Mouse (Mus musculus): Measurements from ENCODE around the gene Hyls1. TPM values are rescaled to one million over a fixed set of nuclear protein-coding genes. Genes with fewer than 3 reads are reported as not detected.
"Not testable (repeated sequence)": the region's sequence is repeated elsewhere in the genome, so short reads cannot be mapped to it uniquely, and the experiment has no call there.

The Hyls1 gene
- total RNA-seq (2015) (9.7 and 12.6 TPM in 2 replicates), total RNA-seq (2017) (12.7 and 14.1 TPM in 2 replicates)

DNA sequence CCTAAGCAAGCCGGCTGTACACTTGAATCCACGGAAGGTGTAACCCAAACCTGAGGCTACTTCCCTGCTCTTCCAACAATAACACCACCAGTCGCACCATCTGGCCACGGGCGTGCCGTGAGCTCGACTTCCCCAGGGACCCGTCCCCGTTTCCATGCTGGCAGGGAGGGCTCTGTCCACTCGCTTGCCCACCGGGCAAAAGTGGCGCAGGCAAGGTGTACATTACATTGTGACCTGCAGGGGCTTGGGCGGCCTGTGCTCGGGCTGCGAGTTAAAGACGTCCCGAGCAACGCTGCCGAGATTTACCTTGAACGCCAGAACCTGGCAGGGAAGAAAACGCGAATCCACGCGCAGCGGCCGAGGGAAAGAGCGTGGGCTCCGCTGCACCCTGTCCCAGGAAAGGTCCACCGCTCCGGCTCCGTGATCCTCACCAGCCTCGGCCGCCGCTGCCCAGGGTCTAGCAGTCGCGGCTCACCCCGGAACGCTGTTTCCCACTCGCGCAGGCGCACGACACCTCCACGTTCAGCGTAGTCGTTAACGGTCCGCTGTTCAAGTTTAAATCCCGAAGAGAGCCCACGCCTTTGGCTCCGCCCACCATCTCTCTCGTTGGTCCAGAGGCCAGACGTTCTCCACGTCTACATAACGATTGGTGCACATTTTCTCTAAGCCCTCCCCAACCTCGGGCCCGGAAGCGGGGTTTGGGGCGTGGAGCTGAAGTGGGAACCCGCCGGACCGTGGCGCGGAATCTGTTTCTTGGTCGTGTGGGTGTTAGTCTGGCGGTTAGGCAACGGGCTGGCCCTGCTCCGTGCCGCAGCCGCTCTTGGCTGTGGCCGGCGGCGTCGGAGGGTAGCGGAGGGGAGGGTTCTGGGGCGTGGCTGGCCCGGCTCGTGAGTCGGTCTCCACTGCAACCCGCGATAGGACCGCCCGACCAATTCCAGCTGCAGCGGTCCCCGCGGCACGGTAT lies at the start of gene Hyls1, which contains the start of gene Pate2:
Gene Hyls1, minus strand, starts transcription at position 828 of the 964 bp plus-strand sequence.
Gene Pate2, plus strand, starts transcription at position 714 of the 964 bp plus-strand sequence.
- ATAC-seq (replicated peaks; ENCODE audit: poor library complexity): peak; percentile 91

DNA sequence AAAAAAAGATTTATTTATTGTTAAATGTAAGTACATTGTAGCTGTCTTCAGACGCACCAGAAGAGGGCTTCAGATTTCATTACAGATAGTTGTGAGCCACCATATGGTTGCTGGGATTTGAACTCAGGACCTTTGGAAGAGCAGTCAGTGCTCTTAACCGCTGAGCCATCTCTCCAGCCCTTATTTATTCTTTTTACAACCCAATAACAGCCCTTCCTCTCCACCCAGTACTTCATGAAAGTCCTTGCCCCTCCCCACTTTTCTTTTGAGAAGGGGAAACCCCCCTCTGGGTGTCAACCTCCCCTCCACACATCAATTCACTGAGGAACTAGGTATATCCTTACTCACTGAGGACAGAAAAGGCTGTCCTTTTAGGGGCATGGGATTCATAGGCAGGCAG lies 46.6 kb upstream of the Hyls1 start:
- ATAC-seq (replicated peaks; ENCODE audit: poor library complexity): not testable (repeated sequence)

DNA sequence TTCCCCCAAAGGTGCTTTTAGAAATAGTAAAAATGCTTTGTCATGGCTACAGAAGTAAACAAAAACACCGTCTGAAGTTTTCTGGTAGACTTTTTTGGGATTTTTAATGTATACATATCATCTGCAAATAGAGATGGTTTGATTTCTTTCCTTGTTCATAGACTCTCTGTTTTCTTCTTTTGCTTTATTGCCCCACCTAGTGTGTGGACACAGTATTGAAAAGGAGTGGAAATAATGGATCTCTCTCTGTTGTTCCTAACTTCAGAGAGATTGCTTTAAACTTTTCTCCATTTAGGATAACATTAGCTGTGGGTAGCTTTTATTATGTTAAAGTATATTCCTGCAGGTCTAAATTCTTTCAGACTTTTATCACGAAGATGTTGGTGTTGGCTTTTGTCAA lies 43.8 kb upstream of the Hyls1 start:
- ATAC-seq (replicated peaks; ENCODE audit: poor library complexity): 0 out of 2 replicates have a peak, but pooled peaks have one; percentile 52

DNA sequence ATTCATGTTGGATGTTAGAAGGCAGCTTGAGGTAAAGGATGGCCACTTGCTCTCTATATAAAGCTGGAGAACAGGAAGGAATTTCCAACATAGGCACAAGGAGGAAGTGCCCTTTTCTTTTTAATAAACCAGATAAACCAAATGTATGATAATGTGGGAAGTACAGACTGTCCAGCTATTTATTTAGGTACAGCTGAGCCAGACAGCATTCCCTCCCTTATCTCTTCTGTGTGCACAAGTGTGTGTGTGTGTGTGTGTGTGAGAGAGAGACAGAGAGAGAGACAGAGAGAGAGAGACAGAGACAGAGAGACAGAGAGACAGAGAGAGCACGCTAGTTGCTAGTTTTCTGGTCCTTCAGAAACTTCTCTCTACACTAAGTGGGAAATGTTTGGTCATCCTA lies 41.6 kb upstream of the Hyls1 start, which contains the start of gene Pate4:
Gene Pate4, minus strand, starts transcription at position 101 of the 400 bp plus-strand sequence.
- ATAC-seq (replicated peaks; ENCODE audit: poor library complexity): no peak

DNA sequence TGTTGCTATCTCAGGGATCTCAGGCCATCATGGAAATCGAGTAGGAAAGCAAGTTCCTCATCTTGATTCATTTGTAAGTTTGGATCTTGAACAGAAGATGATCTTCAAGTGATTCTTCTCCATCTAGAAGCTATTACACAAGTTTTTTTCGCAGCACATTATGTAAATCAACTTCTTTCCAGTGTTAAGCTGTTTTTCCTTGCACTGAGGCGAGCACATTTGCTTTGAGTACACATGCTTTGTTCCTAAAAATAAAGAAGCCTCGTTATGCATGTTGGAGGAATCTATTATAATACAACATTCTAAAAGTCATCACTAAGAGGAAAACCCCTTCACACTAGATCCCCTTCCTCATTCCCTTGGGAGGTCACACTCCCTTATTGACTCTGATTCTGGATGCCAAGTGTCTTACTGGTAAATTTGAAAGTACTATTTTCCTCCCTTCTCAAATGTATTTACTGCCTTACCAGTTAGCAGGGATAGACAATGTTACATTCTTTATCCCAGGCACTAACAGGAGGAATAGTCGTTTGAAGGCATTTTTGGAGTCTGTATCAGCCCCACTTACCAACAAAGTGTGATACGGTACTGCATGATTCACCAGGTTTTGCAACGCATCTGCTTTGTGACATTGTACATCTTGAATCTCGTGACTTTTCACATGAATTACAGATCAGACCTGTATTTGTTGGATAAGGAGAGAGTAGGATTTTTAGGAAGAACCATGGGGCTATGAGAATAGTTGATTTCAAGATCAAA lies 37.6 kb upstream of the Hyls1 start:
- no peak for ATAC-seq (replicated peaks; ENCODE audit: poor library complexity)

DNA sequence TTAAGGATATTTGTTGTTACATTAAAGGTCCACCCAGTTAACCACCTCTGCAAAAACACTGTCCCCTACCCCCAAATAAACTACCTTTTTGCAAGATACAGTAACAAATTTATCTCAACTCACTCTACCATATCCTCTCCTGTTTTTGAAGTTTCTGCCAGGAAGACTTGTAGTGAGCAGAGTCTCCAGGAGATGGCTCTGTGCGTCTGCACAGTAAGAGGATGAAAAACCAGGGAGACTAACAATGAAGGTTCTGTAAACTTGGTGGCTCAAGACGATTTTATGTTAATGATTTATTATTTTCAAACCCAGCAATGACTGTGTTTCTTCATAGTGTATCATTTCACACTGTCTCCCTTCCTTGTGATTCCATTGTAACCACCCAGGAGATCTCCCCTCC lies 22.7 kb upstream of the Hyls1 start:
- peak; percentile 80 for ATAC-seq (replicated peaks; ENCODE audit: poor library complexity)

DNA sequence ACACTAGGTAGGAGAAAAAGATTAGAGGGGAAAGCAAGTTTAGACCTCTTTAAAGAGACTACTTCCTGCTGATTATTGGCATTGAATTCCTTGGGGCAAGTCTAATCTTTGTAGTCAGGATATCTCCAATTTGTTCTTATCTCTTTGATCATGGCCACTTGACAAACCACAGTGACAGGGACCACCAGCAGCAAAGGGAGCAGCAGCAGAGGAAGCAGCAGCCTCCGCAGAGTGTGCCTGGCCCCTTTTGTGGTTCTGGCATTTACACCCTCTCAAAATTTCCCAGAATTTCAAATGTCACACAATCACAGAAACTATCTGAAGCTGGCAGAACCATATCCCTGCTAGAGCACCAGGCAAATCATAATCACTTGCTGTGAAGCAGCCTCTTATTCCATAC lies 17.5 kb upstream of the Hyls1 start:
- no peak; the same call in 1 of the 2 replicates for ATAC-seq (replicated peaks; ENCODE audit: poor library complexity)

DNA sequence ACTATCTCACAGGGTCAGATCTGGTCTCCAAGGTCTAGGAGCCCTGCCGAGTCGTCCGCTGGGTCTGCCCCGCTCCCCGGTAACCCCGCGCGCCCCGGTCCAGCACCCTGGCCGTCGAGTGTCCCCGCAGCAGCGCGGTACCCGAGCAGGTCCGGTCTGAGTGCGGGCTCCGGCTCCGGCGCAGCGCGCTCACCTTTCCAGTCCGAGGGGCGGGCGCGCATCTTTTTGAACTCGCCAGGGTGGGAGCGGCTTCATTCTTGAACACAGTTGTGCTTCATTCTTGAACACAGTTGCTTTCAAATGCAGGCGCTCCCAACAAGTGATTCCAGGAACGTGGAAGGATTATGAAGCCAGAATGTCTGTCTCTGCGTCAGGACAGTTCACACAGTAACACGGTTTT lies 4.2 kb upstream of the Hyls1 start:
- ATAC-seq (replicated peaks; ENCODE audit: poor library complexity): no peak

DNA sequence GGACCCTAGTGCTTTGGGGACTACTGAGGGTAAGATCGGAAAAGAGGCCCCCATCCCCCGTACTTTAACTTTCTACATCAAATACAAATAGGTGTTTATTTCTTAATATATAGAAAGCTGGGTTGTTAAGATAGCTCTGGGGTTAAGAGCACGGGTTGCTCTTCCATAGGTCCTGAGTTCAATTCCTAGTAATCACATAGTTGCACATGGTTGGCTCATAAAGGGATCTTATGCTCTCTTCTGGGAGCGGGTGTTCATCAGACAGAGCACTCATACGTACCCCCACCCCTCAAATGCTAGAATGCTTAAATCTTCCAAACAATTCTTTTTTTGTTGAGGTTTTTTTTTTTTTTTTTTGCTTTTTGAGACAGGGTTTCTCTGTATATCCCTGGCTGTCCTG lies 465 bp upstream of the Hyls1 start:
- no peak for ATAC-seq (replicated peaks; ENCODE audit: poor library complexity)

DNA sequence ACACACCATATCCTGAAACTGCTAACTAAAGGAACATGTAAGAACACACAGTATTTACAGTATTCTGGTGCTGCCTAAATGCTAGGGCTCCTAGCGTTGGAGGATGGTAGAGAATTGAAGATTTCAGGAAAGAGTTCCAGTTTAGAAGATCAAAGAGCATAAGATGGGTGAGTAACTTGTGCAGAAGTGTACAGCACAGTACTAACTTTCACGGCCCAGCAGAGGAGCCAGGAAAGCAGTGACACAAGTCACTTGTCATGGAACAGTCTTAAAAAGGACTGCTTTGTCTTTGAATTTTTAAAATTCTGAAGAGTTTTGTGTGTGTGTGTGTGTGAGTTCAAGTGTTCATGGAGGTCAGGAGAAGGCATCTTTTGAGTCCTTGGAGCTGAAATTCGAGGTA lies 2.2 kb downstream of the Hyls1 start:
- ATAC-seq (replicated peaks; ENCODE audit: poor library complexity): no peak

DNA sequence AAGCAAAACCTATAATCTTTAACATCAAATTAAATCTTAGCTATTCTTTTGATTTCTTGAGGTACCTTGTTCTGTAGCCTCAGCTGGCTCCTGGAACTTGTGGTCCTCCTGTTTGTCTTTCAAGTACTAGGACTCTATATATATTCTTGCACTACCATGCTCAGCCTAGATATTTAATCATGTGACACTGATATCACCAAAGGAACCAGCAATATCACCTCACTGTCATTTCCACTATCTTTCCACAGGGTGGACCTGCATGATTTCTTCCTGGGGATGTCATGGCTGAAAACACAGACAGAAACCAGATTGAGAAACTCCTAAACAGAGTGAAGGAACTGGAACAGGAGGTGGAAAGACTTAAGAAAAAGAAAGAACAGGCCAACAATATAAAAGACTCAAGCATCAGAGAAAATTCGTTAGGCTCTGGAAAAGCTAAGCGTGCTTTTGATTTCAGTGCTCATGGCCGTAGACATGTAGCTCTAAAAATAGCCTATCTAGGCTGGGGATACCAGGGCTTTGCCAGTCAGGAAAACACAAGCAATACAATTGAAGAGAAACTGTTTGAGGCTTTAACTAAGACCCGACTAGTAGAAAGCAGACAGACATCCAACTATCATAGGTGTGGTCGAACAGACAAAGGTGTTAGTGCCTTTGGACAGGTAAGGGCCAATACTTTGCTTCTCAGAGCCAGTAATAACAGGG lies 5.5 kb downstream of the Hyls1 start:
- no peak for ATAC-seq (replicated peaks; ENCODE audit: poor library complexity)

DNA sequence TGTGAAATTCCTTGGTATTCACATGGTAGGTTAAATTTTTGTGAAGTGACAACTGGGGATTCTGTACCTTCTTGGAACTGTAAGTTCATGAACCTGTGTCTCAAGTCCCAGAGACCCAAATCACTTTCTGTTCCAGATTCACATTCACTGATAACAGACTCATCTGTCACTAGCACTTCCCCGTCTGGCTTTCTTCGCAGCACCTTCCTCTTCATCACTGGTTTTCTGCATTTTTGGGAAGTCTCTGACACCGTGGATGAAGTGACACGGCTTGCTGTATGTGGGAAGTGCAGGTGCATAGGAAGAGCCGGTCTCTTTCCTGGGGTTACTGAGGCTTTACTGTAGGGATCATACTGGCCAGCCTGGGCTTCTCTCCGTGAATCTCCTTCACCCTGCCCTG lies 8.6 kb downstream of the Hyls1 start:
- ATAC-seq (replicated peaks; ENCODE audit: poor library complexity): no peak

DNA sequence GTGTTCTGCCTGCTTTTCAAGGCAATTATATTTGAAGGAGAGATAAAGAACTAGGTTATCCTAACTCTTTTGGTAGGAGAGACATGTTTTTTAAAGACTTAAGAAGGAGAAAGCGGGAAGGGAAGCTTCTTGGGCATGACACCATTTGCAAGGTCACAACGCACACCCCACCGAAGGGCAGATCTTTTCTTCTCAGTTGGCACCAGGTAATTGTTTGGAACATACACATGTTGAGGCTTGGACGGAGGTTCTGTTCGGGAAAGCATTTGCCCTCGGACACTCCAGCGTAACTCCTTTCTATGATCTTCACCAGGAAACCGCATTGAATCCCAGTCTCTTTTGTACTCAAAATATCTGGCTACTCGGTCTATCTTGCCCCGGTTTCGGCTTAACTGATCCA lies 9.1 kb downstream of the Hyls1 start:
- no peak for ATAC-seq (replicated peaks; ENCODE audit: poor library complexity)

DNA sequence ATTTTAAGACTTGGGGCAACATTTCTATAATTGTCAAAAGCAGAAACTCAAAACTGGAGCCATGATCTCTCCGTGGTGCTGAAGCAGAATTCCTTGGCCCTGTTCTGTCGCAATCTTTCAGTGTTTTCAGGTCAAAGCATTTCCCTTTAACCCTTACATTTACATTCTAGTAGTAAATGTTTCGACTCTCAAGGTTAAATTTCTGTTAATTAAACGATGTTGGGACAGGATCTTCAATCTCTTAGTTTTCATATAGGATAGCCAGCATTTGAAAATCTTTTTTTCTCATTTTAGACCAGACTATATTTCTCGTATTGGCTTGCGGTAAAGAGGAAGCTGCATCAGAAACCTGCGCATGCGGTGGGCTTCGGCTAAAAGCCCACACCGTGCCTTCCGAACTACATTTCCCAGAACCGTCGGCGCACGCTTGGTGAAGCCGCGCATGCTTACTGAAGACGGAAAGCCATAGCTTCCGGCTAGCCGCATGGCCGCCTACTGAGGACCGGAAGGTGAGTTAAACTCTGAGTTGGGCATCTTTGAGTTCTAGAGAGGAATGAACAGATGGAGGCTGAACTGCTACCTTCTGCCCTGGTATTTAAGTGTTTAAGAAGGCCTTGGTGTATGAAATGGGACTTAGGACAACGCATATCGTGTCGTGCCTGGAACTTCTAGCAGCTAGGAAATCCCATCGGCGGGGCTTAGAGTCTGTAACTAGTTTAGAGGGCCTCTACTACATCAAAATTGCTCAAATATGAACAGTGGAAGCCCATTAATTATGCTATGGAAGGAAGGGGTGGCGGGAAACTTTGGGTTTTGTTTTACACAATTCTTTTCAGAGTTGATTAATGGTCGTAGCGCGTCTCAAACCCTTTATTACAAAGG lies 10.9 kb downstream of the Hyls1 start:
- peak; percentile 97 for ATAC-seq (replicated peaks; ENCODE audit: poor library complexity)

DNA sequence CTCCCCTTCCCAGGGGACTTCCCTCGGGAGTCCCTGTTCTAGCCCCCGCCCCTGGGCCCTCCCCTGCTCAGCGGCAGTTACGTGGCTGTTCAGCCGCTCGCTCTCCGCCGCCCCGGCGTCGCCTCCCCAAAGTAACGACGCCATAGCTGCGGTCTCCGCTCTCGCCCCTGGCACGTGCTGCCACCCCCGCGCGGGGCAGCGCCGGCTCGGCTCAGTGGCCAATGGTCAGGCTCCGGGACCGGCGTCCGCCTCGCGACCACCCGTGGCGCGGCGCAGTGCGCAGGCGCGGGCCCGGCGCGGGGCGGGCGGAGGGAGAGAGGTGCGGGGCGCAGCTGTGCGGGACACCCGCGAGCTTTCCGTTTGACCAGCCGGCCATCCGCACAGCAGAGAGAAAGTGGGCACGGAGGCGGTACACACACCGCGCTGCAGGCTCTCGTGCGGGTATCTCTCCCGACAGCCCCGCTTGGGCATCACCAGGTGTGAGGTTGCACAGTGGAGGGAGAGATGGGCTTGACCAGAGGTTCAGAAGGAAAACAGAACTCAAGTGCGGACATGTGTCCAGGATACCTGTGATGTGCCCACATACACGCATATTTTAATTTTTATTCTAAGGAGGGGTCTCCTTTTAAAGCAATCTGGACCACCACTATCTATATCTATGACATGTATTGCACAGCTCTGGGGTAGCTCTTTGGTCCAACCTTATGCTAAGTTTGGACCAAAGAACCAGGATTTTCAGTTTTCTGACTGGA lies 11.8 kb downstream of the Hyls1 start, which contains the start of the genes Ddx25 and Pus3:
Gene Ddx25, minus strand, starts transcription at position 272 of the 752 bp plus-strand sequence.
Gene Pus3, plus strand, starts transcription at position 339 of the 752 bp plus-strand sequence.
- ATAC-seq (replicated peaks; ENCODE audit: poor library complexity): 0 out of 2 replicates have a peak, but pooled peaks have one; percentile 9

DNA sequence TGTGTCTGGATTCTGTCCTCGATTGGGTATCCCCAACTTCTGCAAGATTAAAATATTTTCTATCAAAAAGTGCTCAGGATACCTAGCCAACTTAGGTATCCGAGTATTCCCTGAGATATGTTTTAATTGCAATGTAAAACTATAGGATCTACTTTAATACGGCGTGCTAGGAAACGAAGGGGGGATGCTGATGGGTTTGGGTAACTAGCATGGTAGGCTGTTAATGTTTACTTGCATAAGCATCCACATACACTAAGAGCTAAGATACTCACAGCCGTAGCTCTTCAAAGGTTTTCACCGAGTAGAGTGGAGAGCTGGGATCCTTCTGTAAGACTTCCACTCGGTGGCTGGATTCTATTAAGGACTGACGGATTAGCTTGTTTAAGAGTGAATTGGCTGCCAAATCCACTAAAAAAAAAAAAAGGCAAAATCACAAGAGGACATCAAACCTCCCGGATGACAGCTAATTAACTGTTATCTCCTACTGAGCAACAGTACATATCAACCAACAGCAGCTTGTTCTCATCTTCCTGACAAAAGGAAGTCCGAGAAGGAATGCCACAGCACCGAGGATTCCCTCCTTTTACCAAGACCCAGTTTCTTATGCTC lies 13.6 kb downstream of the Hyls1 start:
- ATAC-seq (replicated peaks; ENCODE audit: poor library complexity): no peak

DNA sequence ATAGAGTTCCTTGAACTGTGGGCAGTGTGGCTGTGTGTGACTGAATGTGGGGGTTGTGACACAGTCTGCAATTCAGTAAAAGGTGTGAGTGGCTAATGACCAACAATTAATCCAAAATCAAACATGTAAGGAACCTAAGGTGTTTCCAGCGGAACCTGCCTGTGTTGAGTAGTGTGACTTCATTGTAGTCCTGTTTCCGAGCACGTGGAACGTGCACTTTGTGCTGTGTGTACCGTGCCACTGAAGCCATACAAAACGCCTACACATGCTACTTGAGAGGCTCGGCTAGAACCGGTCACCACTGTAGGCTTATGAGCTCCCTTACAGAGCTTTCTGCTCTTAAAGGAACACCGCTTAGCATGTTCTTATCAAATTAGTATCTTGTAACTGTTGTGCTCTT lies 21.7 kb downstream of the Hyls1 start:
- ATAC-seq (replicated peaks; ENCODE audit: poor library complexity): no peak

DNA sequence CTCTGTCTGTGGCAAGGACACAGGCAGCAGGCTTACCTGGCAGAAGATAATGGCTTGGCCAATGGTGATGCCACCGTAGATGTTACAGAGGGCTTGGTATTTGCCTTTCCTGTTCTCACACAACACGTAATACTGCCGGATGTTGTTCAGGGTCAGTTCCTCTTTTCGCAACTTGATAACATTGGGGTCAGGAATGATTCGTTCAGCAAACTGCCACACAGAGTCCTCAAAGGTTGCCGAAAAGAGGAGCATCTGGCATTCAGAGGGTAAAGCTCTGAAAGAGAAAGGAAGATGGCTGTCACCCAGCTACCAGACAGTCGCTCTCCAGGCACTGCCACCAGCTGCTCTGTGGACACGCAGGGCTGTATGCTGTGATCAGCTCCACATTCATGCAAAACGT lies 23.5 kb downstream of the Hyls1 start:
- peak; percentile 90 for ATAC-seq (replicated peaks; ENCODE audit: poor library complexity)

DNA sequence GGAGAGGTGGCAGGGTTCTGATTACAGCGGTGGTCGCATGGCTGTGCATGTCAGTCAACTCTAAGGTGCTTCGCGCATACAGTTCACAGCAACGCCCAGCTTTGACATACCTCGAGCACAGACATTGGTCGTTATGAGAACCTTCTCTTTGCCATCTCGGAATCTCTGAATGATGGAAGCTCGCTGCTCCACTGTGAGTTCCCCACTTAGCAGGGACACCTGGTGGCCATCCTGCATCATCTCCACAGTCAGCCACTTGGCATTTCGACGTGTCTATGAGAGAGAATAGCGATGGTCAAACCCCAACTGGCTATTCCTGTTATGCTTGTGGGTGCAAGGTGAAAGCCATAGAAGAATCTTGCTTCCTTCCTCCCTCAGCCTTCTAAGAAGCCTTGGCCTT lies 24.5 kb downstream of the Hyls1 start:
- ATAC-seq (replicated peaks; ENCODE audit: poor library complexity): no peak
